10 mouse cellular contexts compared by ENCODE assay signal in the genomic region with DNA sequence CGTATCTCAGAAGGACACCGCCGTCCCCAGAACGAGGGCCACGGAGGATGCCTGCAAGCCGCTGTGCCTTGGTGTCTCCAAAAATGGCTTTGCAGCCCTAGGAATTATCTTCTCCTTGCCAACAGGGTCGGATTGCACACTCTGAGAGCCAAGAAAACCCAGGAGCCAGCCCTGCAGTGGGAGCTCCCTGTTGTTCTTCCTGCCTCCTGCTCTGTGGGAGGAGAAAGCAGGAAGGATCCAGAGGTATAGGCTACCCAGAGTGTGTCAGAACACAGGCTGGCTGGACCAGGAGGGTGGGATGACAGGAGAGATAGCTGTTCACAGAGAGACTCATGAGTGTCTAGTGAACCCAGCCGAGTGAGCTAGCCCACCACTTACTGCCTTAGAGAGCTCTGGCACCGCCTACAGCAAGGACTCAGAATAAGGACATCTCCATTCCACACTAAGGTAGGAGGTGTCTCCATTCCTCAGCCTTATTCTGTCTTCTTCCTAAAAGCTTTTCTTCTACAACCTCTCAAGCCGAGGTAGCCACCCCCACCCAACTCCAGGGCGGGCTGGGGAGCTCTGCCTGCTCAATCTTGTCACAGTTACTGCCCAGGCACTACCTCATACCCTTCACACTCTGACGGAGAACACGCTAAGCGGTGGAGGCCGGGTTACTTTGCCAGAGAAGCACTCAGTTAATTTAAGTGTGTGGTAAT. TPM values are rescaled to one million over a fixed set of nuclear protein-coding genes. Genes with fewer than 3 reads are reported as not detected.
DNase-seq lines count a peak whose midpoint lies in the region; ATAC-seq and TF ChIP-seq lines count a peak whose summit lies in the region.
"Had no signal": no experiment of that assay in that cellular context is flagged by ENCODE, and none has a peak within 500 bp of the region (broad histone marks: within the 10 kb centered on the region; RNA-seq: fewer than 3 reads in every experiment).

No protein-coding gene starts in this region.

- WGBS in heart, embryonic 11.5 days (ENCODE audit: insufficient replicate concordance), result 58% methylated on average over 15 of the region's 15 CpGs
- WGBS in lung, postnatal 0 days, result 60% methylated on average over 15 of the region's 15 CpGs
- WGBS in heart, embryonic 12.5 days, result 60% methylated on average over 15 of the region's 15 CpGs
- WGBS in neural tube, embryonic 15.5 days, result 86% methylated on average over 15 of the region's 15 CpGs

- ATAC-seq in heart, embryonic 11.5 days (replicated peaks; ENCODE audit: insufficient number of reproducible peaks, low FRiP score, low TSS enrichment), result no peak
- peak; percentile 31; the same call in 1 of the 2 replicates for ATAC-seq in lung, postnatal 0 days
- no peak for ATAC-seq in heart, embryonic 12.5 days (ENCODE audit: insufficient number of reproducible peaks, low FRiP score)
- no peak for ATAC-seq in neural tube, embryonic 15.5 days (ENCODE audit: low FRiP score)

- H3K9me3 ChIP-seq in heart, embryonic 11.5 days (replicated peaks; ENCODE audit: control insufficient read depth, low read length), result no peaks in the 10 kb centered on the region
- no peaks in the 10 kb centered on the region for H3K9me3 ChIP-seq in lung, postnatal 0 days (ENCODE audit: low read length)
- H3K9me3 ChIP-seq in heart, embryonic 12.5 days (replicated peaks), result no peaks in the 10 kb centered on the region
- no peaks in the 10 kb centered on the region for H3K9me3 ChIP-seq in neural tube, embryonic 15.5 days (replicated peaks)

- H3K4me3 ChIP-seq in heart, embryonic 11.5 days (ENCODE audit: low read depth, low read length), result no peak overlapping the region
- no peak overlapping the region for H3K4me3 ChIP-seq in lung, postnatal 0 days (ENCODE audit: low read depth, low read length)
- H3K4me3 ChIP-seq in heart, embryonic 12.5 days, result no peak overlapping the region
- no peak overlapping the region for H3K4me3 ChIP-seq in neural tube, embryonic 15.5 days (replicated peaks)

- peak overlapping the region; percentile 97 for H3K27ac ChIP-seq in heart, embryonic 11.5 days (ENCODE audit: low read depth, low read length)
- H3K27ac ChIP-seq in lung, postnatal 0 days (ENCODE audit: low read length), result peak overlapping the region; percentile 92
- peak overlapping the region; percentile 97 for H3K27ac ChIP-seq in heart, embryonic 12.5 days (ENCODE audit: poor library complexity, severe bottlenecking)
- peak overlapping the region; percentile 72; the same call in 1 of the 2 replicates for H3K27ac ChIP-seq in neural tube, embryonic 15.5 days (replicated peaks)

- H3K36me3 ChIP-seq in heart, embryonic 11.5 days (ENCODE audit: control insufficient read depth, insufficient read depth, low read length), result no peaks in the 10 kb centered on the region
- H3K36me3 ChIP-seq in lung, postnatal 0 days (ENCODE audit: insufficient read depth, low read length), result no peaks in the 10 kb centered on the region
- no peaks in the 10 kb centered on the region for H3K36me3 ChIP-seq in heart, embryonic 12.5 days
- no peaks in the 10 kb centered on the region for H3K36me3 ChIP-seq in neural tube, embryonic 15.5 days

- peak overlapping the region; percentile 56; the same call in 1 of the 2 replicates for H3K9ac ChIP-seq in heart, embryonic 11.5 days (ENCODE audit: low read depth, low read length)
- H3K9ac ChIP-seq in lung, postnatal 0 days (replicated peaks; ENCODE audit: low read depth), result no peak overlapping the region
- H3K9ac ChIP-seq in heart, embryonic 12.5 days, result no peak overlapping the region
- H3K9ac ChIP-seq in neural tube, embryonic 15.5 days (replicated peaks), result no peak overlapping the region

- intact Hi-C loops in heart, postnatal 14 days (cut with DNase I), result loop anchor here (2.0 kb wide), 1 partner anchor 47 kb away; no protein-coding TSS in a partner anchor

- H3K27me3 ChIP-seq in heart, embryonic 11.5 days (ENCODE audit: control insufficient read depth, insufficient read depth, low read length), result no peaks in the 10 kb centered on the region
- no peaks in the 10 kb centered on the region for H3K27me3 ChIP-seq in lung, postnatal 0 days (replicated peaks; ENCODE audit: insufficient read depth, low read length)
- no peaks in the 10 kb centered on the region for H3K27me3 ChIP-seq in heart, embryonic 12.5 days (replicated peaks)
- no peaks in the 10 kb centered on the region for H3K27me3 ChIP-seq in neural tube, embryonic 15.5 days (replicated peaks)

- H3K4me1 ChIP-seq in heart, embryonic 11.5 days (ENCODE audit: control insufficient read depth, insufficient read depth, low read length), result peaks cover 85% of the 10 kb centered on the region
- H3K4me1 ChIP-seq in lung, postnatal 0 days (ENCODE audit: insufficient read depth, low read depth, low read length), result peaks cover 56% of the 10 kb centered on the region
- H3K4me1 ChIP-seq in heart, embryonic 12.5 days (replicated peaks), result peaks cover 95% of the 10 kb centered on the region
- H3K4me1 ChIP-seq in neural tube, embryonic 15.5 days, result peaks cover 70% of the 10 kb centered on the region

- peak overlapping the region; percentile 27 for H3K4me2 ChIP-seq in heart, embryonic 11.5 days
- H3K4me2 ChIP-seq in lung, postnatal 0 days (replicated peaks; ENCODE audit: low read depth, low read length), result no peak overlapping the region
- H3K4me2 ChIP-seq in heart, embryonic 12.5 days, result peak overlapping the region; percentile 20; the same call in 1 of the 2 replicates
- H3K4me2 ChIP-seq in neural tube, embryonic 15.5 days, result no peak overlapping the region

- TF ChIP-seq CTCF in lung, postnatal 0 days (IDR thresholded peaks at IDR 0.05), result 0 out of 2 replicates have a peak, but pooled peaks have one; percentile 2

- no peak for DNase-seq in heart, postnatal 14 days
- DNase-seq in lung, postnatal 0 days (ENCODE audit: low spot score), result peak; percentile 80
- no peak for DNase-seq in lung, postnatal 10 days
- no peak for DNase-seq in cerebellum, adult 8-10 months
- DNase-seq in spleen, adult 18-20 months, result no peak
- DNase-seq: embryo, embryonic 11 days; gastrocnemius, postnatal 25 days had no signal

- no peak for TF ChIP-seq EP300 in lung, postnatal 0 days (IDR thresholded peaks at IDR 0.05)

RNA-seq across cellular contexts. Expression of gene Rassf3, which starts 48.0 kb away (rescaled TPM):
- 18.3 and 23.9 TPM in 2 replicates for polyA plus RNA-seq in heart, embryonic 11.5 days (2014; fragmentation: Nextera tagmentation; extraction: Ambion mirVana)
- total RNA-seq in heart, postnatal 14 days (2021), result 100 to 1,000 TPM; 120 to 125 TPM
- polyA plus RNA-seq in lung, postnatal 0 days (2015; fragmentation: Nextera tagmentation; extraction: Ambion mirVana), result 22.9 and 26.4 TPM in 2 replicates
- polyA plus RNA-seq in heart, embryonic 12.5 days (2016; fragmentation: Nextera tagmentation; extraction: Ambion mirVana), result 27.0 and 28.1 TPM in 2 replicates
- 6.7 and 7.1 TPM in 2 replicates for polyA plus RNA-seq in neural tube, embryonic 15.5 days (2015; fragmentation: Nextera tagmentation; extraction: Ambion mirVana)

Comparison
In these comparisons a context has a peak if more than half of its experiments do, and no peak if none do; other contexts are left out.
1. H3K4me2 ChIP-seq: peak in heart, embryonic 11.5 days (single experiment) and heart, embryonic 12.5 days (single experiment); none in lung, postnatal 0 days (single experiment) and neural tube, embryonic 15.5 days (single experiment).
2. Peak in every context shown above with its lines, with median percentiles within 50 percentile points of each other: H3K27ac ChIP-seq.